Mouse (Mus musculus) forebrain, embryonic 11.5 days (tissue): Measurements from ENCODE around the gene Wwtr1. TPM values are rescaled to one million over a fixed set of nuclear protein-coding genes. Genes with fewer than 3 reads are reported as not detected.

ENCODE experiments used
- ATAC-seq: fragments of 200-750 bp; cut with Nextera tagmentation; replicated peaks from 2 replicates; pipeline ENCODE4 v1.8.0; 2017; ENCODE audit warnings: moderate TSS enrichment; ENCODE audit not compliant: low FRiP score
- DNase-seq: peaks from one replicate; pipeline ENCODE4 v3.0.0-alpha.2; 2017; ENCODE audit warnings: low spot score
- H3K27ac ChIP-seq: fragments of 300-500 bp; sonication (generic); 2 replicates; pipeline ENCODE4 v1.5.1; 2014; ENCODE audit warnings: low read depth, low read length
- H3K27me3 ChIP-seq: fragments of 300-500 bp; sonication (generic); 2 replicates; pipeline ENCODE4 v1.6.1; 2014; ENCODE audit warnings: mild to moderate bottlenecking, low read length, mixed read lengths; ENCODE audit not compliant: control insufficient read depth, insufficient read depth
- H3K36me3 ChIP-seq: fragments of 300-500 bp; sonication (generic); 2 replicates; pipeline ENCODE4 v1.6.1; 2014; ENCODE audit warnings: mild to moderate bottlenecking, low read length, moderate library complexity, mixed read lengths; ENCODE audit not compliant: control insufficient read depth, insufficient read depth
- H3K4me1 ChIP-seq: fragments of 300-500 bp; sonication (generic); replicated peaks from 2 replicates; pipeline ENCODE4 v1.6.1; 2014; ENCODE audit warnings: low read length, mixed read lengths; ENCODE audit not compliant: control insufficient read depth, insufficient read depth
- H3K4me2 ChIP-seq: fragments of 300-500 bp; sonication (generic); 2 replicates; pipeline ENCODE4 v1.6.1; 2014; ENCODE audit warnings: low read depth, mild to moderate bottlenecking, low read length, moderate library complexity, mixed read lengths; ENCODE audit not compliant: severe bottlenecking
- H3K4me3 ChIP-seq: fragments of 300-500 bp; sonication (generic); 2 replicates; pipeline ENCODE4 v1.5.1; 2014; ENCODE audit warnings: low read depth, low read length
- H3K9ac ChIP-seq: fragments of 300-500 bp; sonication (generic); 2 replicates; pipeline ENCODE4 v1.6.1; 2014; ENCODE audit warnings: low read length
- H3K9me3 ChIP-seq: fragments of 300-500 bp; sonication (generic); 2 replicates; pipeline ENCODE4 v1.6.1; 2016; ENCODE audit warnings: low read length, mixed read lengths; ENCODE audit not compliant: control insufficient read depth
- WGBS: fragments of 180-500 bp; shearing (Covaris S2); extraction: QIAGEN DNeasy Blood & Tissue Kit; methylation state at CpG from one replicate; pipeline ENCODE4 v1.1.7; 2014; 5-methylcytosine and 5-hydroxymethylcytosine counted together
- polyA plus RNA-seq: library from polyadenylated mRNA; unstranded; fragments of >200 nt; fragmentation: Nextera tagmentation; extraction: Ambion mirVana; gene quantifications from 2 replicates; pipeline ENCODE4 v1.2.1, GENCODE M21; 2014

Wwtr1 gene
- polyA plus RNA-seq, 1 experiment from 2014 or later, result 11.2 TPM

- H3K27me3 ChIP-seq, result no peaks in the 10 kb centered on the region
- DNase-seq (no peak), ATAC-seq (no peak)
- no peaks in the 10 kb centered on the region for H3K9me3 ChIP-seq
- H3K27ac ChIP-seq, result no peak overlapping the region
- no peak overlapping the region for H3K4me3 ChIP-seq
- no peaks in the 10 kb centered on the region for H3K4me1 ChIP-seq
- H3K9ac ChIP-seq, result no peak overlapping the region
- WGBS, result 92% methylated on average over 10 of the region's 10 CpGs
- H3K36me3 ChIP-seq, result no peaks in the 10 kb centered on the region
- no peak overlapping the region for H3K4me2 ChIP-seq
Measured at GRCm38 (mm10) chr3:57554124-57554889, 21.4 kb downstream of the Wwtr1 start.

GRCm38 (mm10) chr3:57553108-57553507 lies 22.6 kb downstream of the Wwtr1 start:
- H3K4me3 ChIP-seq, result no peak overlapping the region
- H3K36me3 ChIP-seq, result no peaks in the 10 kb centered on the region
- no peaks in the 10 kb centered on the region for H3K9me3 ChIP-seq
- no peak overlapping the region for H3K4me2 ChIP-seq
- no peak overlapping the region for H3K27ac ChIP-seq
- DNase-seq (no peak), ATAC-seq (no peak)
- H3K9ac ChIP-seq, result no peak overlapping the region
- 96% methylated on average over 5 of the region's 5 CpGs for WGBS
- H3K4me1 ChIP-seq, result no peaks in the 10 kb centered on the region
- H3K27me3 ChIP-seq, result no peaks in the 10 kb centered on the region

DNA sequence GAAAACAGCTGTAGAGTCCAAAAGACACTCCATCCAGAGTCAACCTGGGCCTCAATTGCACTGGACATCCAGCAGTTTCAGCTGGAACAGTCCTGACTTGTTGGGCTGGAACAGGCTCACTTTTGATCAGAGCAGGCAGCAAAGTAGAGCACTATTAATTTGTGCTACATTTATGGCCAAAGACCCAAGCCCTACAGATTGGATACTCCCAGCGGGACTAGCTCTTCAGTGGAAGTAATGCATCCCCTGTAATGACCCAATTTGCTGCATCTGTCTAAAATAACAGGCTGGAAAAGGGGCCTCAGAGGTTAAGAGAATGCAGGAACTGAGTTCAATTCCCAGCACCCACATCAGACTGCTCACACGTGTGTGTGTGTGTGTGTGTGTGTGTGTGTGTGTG lies 24.5 kb downstream of the Wwtr1 start:
- Histone ChIP-seq H3K27ac (no peak overlapping the region), H3K4me1 (no peaks in the 10 kb centered on the region), H3K4me3 (no peak overlapping the region), H3K4me2 (no peak overlapping the region), H3K9ac (no peak overlapping the region), H3K36me3 (no peaks in the 10 kb centered on the region), H3K27me3 (no peaks in the 10 kb centered on the region), H3K9me3 (no peaks in the 10 kb centered on the region)
- no peak for DNase-seq
- ATAC-seq, result no peak
- 90% methylated on average over 2 of the region's 2 CpGs for WGBS

- Histone ChIP-seq H3K4me3 (no peak overlapping the region), H3K4me2 (no peak overlapping the region), H3K27ac (no peak overlapping the region), H3K9ac (no peak overlapping the region), H3K36me3 (no peaks in the 10 kb centered on the region), H3K27me3 (no peaks in the 10 kb centered on the region), H3K9me3 (no peaks in the 10 kb centered on the region), H3K4me1 (no peaks in the 10 kb centered on the region)
- WGBS, result 87% methylated on average over 5 of the region's 5 CpGs
- no peak for DNase-seq
- no peak for ATAC-seq
Measured at GRCm38 (mm10) chr3:57550468-57551185, 25.1 kb downstream of the Wwtr1 start.

GRCm38 (mm10) chr3:57544154-57544553 lies 31.6 kb downstream of the Wwtr1 start:
- no peak for DNase-seq
- Histone ChIP-seq H3K9me3 (no peaks in the 10 kb centered on the region), H3K9ac (no peak overlapping the region), H3K4me3 (no peak overlapping the region), H3K27ac (no peak overlapping the region), H3K36me3 (no peaks in the 10 kb centered on the region), H3K4me1 (no peaks in the 10 kb centered on the region), H3K4me2 (no peak overlapping the region), H3K27me3 (no peaks in the 10 kb centered on the region)
- ATAC-seq, result no peak
- WGBS, result 92% methylated on average over 9 of the region's 9 CpGs

GRCm38 (mm10) chr3:57542848-57543380 lies 32.8 kb downstream of the Wwtr1 start:
- Histone ChIP-seq H3K9ac (no peak overlapping the region), H3K9me3 (no peaks in the 10 kb centered on the region), H3K4me3 (no peak overlapping the region), H3K36me3 (no peaks in the 10 kb centered on the region), H3K4me2 (no peak overlapping the region), H3K27ac (no peak overlapping the region), H3K4me1 (no peaks in the 10 kb centered on the region), H3K27me3 (no peaks in the 10 kb centered on the region)
- no peak for DNase-seq
- ATAC-seq, result no peak

DNA sequence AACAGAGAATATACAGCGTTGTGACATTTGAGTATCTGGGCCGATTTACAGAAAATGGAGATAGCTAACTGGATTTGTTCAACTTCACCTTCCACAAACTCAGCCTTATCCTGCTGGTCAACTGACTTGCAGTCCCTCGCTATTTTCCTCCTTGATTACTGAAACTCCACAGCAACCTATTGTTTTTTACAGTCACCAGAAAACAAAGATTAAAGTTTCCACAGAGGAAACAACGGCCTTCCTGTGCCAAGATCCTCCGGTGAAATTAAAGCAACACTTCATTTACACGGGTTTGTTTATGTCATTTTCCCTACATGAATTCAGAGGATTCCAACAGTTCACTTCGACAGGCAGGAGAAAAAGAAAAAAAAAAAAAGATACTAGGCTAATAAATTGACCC lies 34.5 kb downstream of the Wwtr1 start:
- DNase-seq (no peak), ATAC-seq (no peak)
- no peak overlapping the region for H3K4me2 ChIP-seq
- H3K9me3 ChIP-seq, result no peaks in the 10 kb centered on the region
- no peak overlapping the region for H3K27ac ChIP-seq
- H3K36me3 ChIP-seq, result no peaks in the 10 kb centered on the region
- H3K27me3 ChIP-seq, result no peaks in the 10 kb centered on the region
- 86% methylated on average over 7 of the region's 7 CpGs for WGBS
- no peak overlapping the region for H3K9ac ChIP-seq
- H3K4me3 ChIP-seq, result no peak overlapping the region
- no peaks in the 10 kb centered on the region for H3K4me1 ChIP-seq

DNA sequence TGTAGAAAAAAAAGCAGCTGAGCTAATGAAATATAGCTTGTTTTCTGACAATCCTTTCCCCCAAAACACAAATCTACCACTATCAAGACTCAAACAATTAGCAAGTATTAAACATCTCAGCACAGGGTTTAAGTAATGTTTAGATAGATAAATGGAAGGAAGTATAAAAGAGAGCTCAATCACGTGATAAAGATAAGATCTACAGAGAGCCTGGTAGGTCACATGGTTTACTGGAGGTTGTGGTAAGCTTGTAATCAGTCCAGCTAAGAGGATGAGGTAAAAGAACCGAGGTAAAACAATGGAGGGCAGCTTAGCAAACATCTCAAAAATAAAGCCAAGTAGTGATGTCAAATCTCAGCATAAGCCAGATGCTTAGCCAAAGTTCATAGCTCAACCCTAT lies 35.2 kb downstream of the Wwtr1 start:
- Histone ChIP-seq H3K4me3 (no peak overlapping the region), H3K36me3 (no peaks in the 10 kb centered on the region)
- 69% methylated on average over 2 of the region's 2 CpGs for WGBS

More for the DNA sequence above, 35.2 kb downstream of the Wwtr1 start:
- ATAC-seq (no peak), DNase-seq (no peak)
- H3K27ac ChIP-seq, result no peak overlapping the region
- H3K4me2 ChIP-seq, result no peak overlapping the region
- no peak overlapping the region for H3K9ac ChIP-seq
- 0 out of 2 replicates have a peak, but pooled peaks cover 2% of the 10 kb centered on the region for H3K4me1 ChIP-seq
- no peaks in the 10 kb centered on the region for H3K9me3 ChIP-seq
- H3K27me3 ChIP-seq, result no peaks in the 10 kb centered on the region
